Mouse (Mus musculus): ENCODE data around the gene Svs5. TPM values are rescaled to one million over a fixed set of nuclear protein-coding genes. Genes with fewer than 3 reads are reported as not detected.
"Not testable (repeated sequence)": the region's sequence is repeated elsewhere in the genome, so short reads cannot be mapped to it uniquely, and the experiment has no call there.

Gene Svs5
- not detected in 2 replicates for polyA plus RNA-seq (2015; fragmentation: Nextera tagmentation; extraction: Ambion mirVana)

DNA sequence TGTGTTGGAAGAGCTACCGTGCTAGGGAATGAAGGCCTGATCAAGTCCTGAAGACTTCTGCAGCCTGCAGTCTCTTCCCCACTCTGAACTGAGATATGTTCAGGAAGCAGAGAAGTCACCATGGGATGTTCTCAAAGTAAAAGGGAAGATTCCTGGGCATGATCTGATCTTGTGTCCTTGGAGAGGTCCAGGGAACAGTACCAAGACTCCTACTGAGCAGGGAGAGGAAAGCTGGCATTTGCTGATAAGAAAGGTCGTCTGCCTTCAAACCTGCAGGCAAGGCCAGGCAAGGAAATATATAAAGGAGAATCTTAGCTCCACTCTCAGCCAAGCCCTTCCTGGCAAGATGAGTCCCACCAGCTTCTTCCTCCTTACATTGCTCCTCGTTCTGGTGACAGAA is at the start of gene Svs5:
TSS of gene Svs5 (plus strand) at position 301 of the 400 bp plus-strand sequence.
- DNase-seq; H3K27me3 ChIP-seq (ENCODE audit: insufficient read depth, low read length); H3K9me3 ChIP-seq (ENCODE audit: low read length); ATAC-seq; H3K4me1 ChIP-seq (ENCODE audit: insufficient read depth); H3K9ac ChIP-seq (replicated peaks); H3K27ac ChIP-seq (ENCODE audit: low read depth); H3K4me2 ChIP-seq (ENCODE audit: low read depth, low read length); H3K36me3 ChIP-seq (replicated peaks; ENCODE audit: insufficient read depth, low read length); H3K4me3 ChIP-seq (ENCODE audit: low read depth, low read length): not testable (repeated sequence)
- WGBS (ENCODE audit: insufficient replicate concordance), result 41% methylated on average over 3 of the region's 3 CpGs

DNA sequence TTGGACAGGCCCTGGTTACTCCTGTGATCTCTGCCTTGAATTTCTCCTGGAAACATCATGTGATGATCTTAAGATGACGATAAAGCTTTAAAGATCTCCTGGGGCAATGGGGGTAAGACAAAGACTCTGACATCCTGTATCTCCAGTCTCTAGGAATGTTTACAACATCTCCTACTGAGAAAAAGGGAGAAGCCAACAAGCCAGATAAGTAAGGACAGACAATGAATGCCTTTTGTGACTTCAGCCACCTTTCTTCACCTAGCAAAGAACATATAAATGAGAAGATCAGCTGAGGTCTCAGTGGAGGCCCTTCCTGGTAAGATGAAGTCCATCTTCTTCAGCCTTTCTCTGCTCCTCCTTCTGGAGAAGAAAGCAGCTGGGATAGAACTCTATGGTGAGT is 43.6 kb upstream of the Svs5 start, which contains the start of gene Svs3a:
TSS of gene Svs3a (plus strand) at position 301 of the 400 bp plus-strand sequence.
- H3K27me3 ChIP-seq (ENCODE audit: insufficient read depth, low read length); H3K9me3 ChIP-seq (ENCODE audit: low read length); ATAC-seq; H3K9ac ChIP-seq (replicated peaks); H3K4me3 ChIP-seq (ENCODE audit: low read depth, low read length); H3K27ac ChIP-seq (ENCODE audit: low read depth); H3K4me1 ChIP-seq (ENCODE audit: insufficient read depth); H3K36me3 ChIP-seq (replicated peaks; ENCODE audit: insufficient read depth, low read length); DNase-seq; H3K4me2 ChIP-seq (ENCODE audit: low read depth, low read length): not testable (repeated sequence)
- WGBS (ENCODE audit: insufficient replicate concordance), result 53% methylated on average over 1 of the region's 1 CpGs

DNA sequence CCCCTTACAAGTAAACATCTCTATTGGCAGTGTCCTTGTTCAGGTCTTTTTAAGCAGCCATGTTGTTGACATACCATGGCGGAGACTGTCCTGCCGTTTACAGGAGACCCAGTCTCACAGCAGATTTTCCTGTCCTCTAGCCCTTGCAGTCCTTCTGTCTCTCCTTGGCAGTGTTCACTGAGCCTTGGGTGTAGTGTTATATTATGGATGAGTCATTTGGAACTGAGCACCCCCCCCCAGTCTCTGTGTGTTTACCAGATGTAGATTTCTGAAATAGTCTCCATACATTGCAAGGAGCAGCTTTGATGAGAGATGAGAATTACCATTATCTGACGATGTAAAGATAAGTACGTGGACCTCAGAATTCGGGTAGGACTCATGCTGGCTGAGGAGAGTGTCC is 19.9 kb upstream of the Svs5 start:
- DNase-seq, result no peak
- Histone ChIP-seq H3K4me3 (ENCODE audit: low read depth, low read length) (no peak overlapping the region), H3K4me2 (ENCODE audit: low read depth, low read length) (no peak overlapping the region), H3K9me3 (ENCODE audit: low read length) (no peaks in the 10 kb centered on the region), H3K9ac (replicated peaks) (no peak overlapping the region), H3K27me3 (ENCODE audit: insufficient read depth, low read length) (no peaks in the 10 kb centered on the region), H3K4me1 (ENCODE audit: insufficient read depth) (no peaks in the 10 kb centered on the region), H3K36me3 (replicated peaks; ENCODE audit: insufficient read depth, low read length) (no peaks in the 10 kb centered on the region), H3K27ac (ENCODE audit: low read depth) (no peak overlapping the region)
- 82% methylated on average over 5 of the region's 5 CpGs for WGBS (ENCODE audit: insufficient replicate concordance)
- TF ChIP-seq CTCF (IDR thresholded peaks at IDR 0.05; ENCODE audit: low read depth) (no peak), EP300 (IDR thresholded peaks at IDR 0.05; ENCODE audit: low read depth) (no peak)
- no peak for ATAC-seq

DNA sequence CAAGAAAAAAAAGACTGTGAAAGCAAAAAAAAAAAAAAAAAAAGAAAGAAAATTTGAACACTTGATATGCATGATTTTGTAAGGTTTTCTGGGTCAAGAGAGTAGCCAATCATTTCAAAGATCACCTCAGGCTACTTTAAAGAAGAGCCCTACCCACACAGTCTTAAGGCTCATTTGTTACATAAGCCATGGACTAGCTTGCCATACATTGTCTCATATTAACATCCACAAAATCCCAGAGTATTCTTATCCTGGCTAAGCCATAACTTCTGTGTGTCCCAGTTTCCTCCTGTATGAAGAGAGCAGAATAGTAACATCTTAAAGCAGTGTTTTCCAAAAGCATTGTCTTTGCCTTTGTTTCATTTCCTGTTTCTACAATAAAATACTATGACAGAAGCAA is 17.1 kb upstream of the Svs5 start:
- H3K9ac ChIP-seq (replicated peaks); H3K36me3 ChIP-seq (replicated peaks; ENCODE audit: insufficient read depth, low read length); H3K27me3 ChIP-seq (ENCODE audit: insufficient read depth, low read length); H3K4me3 ChIP-seq (ENCODE audit: low read depth, low read length); DNase-seq; H3K4me1 ChIP-seq (ENCODE audit: insufficient read depth); H3K4me2 ChIP-seq (ENCODE audit: low read depth, low read length); H3K27ac ChIP-seq (ENCODE audit: low read depth); ATAC-seq; H3K9me3 ChIP-seq (ENCODE audit: low read length): not testable (repeated sequence)

DNA sequence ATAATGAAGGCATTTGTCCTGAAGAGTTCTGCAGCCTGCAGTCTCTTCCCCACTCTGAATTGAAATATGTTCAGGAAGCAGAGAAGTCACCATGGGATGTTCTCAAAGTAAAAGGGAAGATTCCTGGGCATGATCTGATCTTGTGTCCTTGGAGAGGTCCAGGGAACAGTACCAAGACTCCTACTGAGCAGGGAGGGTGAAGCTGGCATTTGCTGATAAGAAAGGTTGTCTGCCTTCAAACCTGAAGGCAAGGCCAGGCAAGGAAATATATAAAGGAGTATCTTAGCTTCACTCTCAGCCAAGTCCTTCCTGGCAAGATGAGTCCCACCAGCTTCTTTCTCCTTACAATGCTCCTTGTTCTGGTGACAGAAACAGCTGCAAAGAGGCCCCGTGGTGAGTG is 16.1 kb upstream of the Svs5 start, which contains the start of gene Svs6:
TSS of gene Svs6 (plus strand) at position 301 of the 400 bp plus-strand sequence.
- 72% methylated on average over 1 of the region's 1 CpGs for WGBS (ENCODE audit: insufficient replicate concordance)
- H3K4me3 ChIP-seq (ENCODE audit: low read depth, low read length); H3K27me3 ChIP-seq (ENCODE audit: insufficient read depth, low read length); H3K4me2 ChIP-seq (ENCODE audit: low read depth, low read length); H3K4me1 ChIP-seq (ENCODE audit: insufficient read depth); ATAC-seq; H3K36me3 ChIP-seq (replicated peaks; ENCODE audit: insufficient read depth, low read length); H3K9me3 ChIP-seq (ENCODE audit: low read length); DNase-seq; H3K27ac ChIP-seq (ENCODE audit: low read depth); H3K9ac ChIP-seq (replicated peaks): not testable (repeated sequence)

DNA sequence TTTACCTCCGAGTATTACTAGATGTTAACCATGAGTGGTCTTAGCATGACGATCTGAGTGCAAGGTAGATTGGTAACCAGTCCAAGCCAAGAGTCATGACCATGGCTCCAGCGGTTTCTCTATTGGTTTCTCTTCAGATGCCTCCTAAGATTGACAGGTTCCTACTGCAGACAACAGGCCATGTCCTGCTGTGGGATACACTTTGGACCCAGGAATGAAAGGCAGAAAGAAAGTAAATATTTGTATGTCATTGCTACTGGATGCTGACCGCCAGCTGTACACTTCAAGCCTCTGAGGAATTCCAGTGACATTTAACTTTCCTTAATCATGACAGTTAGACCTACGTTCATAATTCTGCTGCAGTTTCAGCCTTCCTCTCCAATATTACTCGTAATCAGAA is 11.6 kb upstream of the Svs5 start:
- TF ChIP-seq EP300 (IDR thresholded peaks at IDR 0.05; ENCODE audit: low read depth) (no peak), CTCF (IDR thresholded peaks at IDR 0.05; ENCODE audit: low read depth) (no peak)
- no peaks in the 10 kb centered on the region for H3K4me1 ChIP-seq (ENCODE audit: insufficient read depth)
- no peaks in the 10 kb centered on the region for H3K36me3 ChIP-seq (replicated peaks; ENCODE audit: insufficient read depth, low read length)
- DNase-seq (no peak), ATAC-seq (peak; percentile 76)
- H3K4me2 ChIP-seq (ENCODE audit: low read depth, low read length), result peak overlapping the region; percentile 13; the same call in 1 of the 2 replicates
- no peaks in the 10 kb centered on the region for H3K27me3 ChIP-seq (ENCODE audit: insufficient read depth, low read length)
- no peak overlapping the region for H3K9ac ChIP-seq (replicated peaks)
- no peak overlapping the region for H3K4me3 ChIP-seq (ENCODE audit: low read depth, low read length)
- no peaks in the 10 kb centered on the region for H3K9me3 ChIP-seq (ENCODE audit: low read length)
- 65% methylated on average over 6 of the region's 6 CpGs for WGBS (ENCODE audit: insufficient replicate concordance)
- H3K27ac ChIP-seq (ENCODE audit: low read depth), result 0 out of 2 replicates have a peak overlapping the region, but pooled peaks have one; percentile 29

DNA sequence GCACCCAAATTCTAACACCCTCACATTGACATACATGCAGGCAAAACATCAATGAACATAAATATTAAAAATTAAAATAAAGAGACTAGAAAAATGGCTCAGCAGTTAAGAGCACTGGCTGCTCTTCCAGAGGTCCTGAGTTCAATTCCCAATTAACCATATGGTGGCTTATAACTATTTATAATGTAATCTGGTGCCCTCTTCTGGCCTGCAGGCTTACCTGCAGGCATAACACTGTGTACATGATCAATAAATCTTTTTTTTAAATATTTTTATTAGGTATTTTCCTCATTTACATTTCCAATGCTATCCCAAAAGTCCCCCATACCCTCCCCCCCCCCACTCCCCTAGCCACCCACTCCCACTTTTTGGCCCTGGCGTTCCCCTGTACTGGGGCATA is 11.2 kb downstream of the Svs5 start:
- WGBS (ENCODE audit: insufficient replicate concordance), result 83% methylated on average over 1 of the region's 1 CpGs
- ATAC-seq; H3K27ac ChIP-seq (ENCODE audit: low read depth): not testable (repeated sequence)

More for the DNA sequence above, 11.2 kb downstream of the Svs5 start:
- H3K4me1 ChIP-seq (ENCODE audit: insufficient read depth); H3K9ac ChIP-seq (replicated peaks); H3K9me3 ChIP-seq (ENCODE audit: low read length); H3K36me3 ChIP-seq (replicated peaks; ENCODE audit: insufficient read depth, low read length); H3K4me3 ChIP-seq (ENCODE audit: low read depth, low read length); DNase-seq; H3K27me3 ChIP-seq (ENCODE audit: insufficient read depth, low read length); H3K4me2 ChIP-seq (ENCODE audit: low read depth, low read length): not testable (repeated sequence)
- TF ChIP-seq CTCF (IDR thresholded peaks at IDR 0.05; ENCODE audit: low read depth), result peak; percentile 29
